Comparison of ENCODE assay signal across 28 mouse cellular contexts in genomic region chr9:28535006-28535405, GRCm38 (mm10).
DNase-seq lines count a peak whose midpoint lies in the region; ATAC-seq lines count a peak whose summit lies in the region.
"Had no signal": no experiment of that assay in that cellular context is flagged by ENCODE, and none has a peak within 500 bp of the region (broad histone marks: within the 10 kb centered on the region; RNA-seq: fewer than 3 reads in every experiment).

No protein-coding gene starts in this region.

- H3K9me3 ChIP-seq in limb, embryonic 12.5 days: no peaks in the 10 kb centered on the region
- no peaks in the 10 kb centered on the region for H3K9me3 ChIP-seq in limb, embryonic 10.5 days (replicated peaks)
- H3K9me3 ChIP-seq in kidney, embryonic 15.5 days (replicated peaks): no peaks in the 10 kb centered on the region
- H3K9me3 ChIP-seq: embryonic facial prominence, embryonic 13.5 days; embryonic facial prominence, embryonic 15.5 days; forebrain, embryonic 10.5 days; forebrain, embryonic 12.5 days; G1E had no signal

- no peak overlapping the region for H3K9ac ChIP-seq in limb, embryonic 12.5 days (replicated peaks)
- no peak overlapping the region for H3K9ac ChIP-seq in kidney, embryonic 15.5 days
- H3K9ac ChIP-seq: embryonic facial prominence, embryonic 13.5 days; embryonic facial prominence, embryonic 15.5 days; forebrain, embryonic 12.5 days had no signal

- 56% methylated on average over 4 of the region's 4 CpGs for WGBS in limb, embryonic 12.5 days
- WGBS in limb, embryonic 10.5 days: 83% methylated on average over 4 of the region's 4 CpGs
- 80% methylated on average over 4 of the region's 4 CpGs for WGBS in kidney, embryonic 15.5 days

- peaks cover 19% of the 10 kb centered on the region for H3K4me1 ChIP-seq in limb, embryonic 12.5 days (replicated peaks)
- H3K4me1 ChIP-seq in limb, embryonic 10.5 days: peaks cover 22% of the 10 kb centered on the region
- no peaks in the 10 kb centered on the region for H3K4me1 ChIP-seq in kidney, embryonic 15.5 days
- H3K4me1 ChIP-seq: embryonic facial prominence, embryonic 13.5 days; embryonic facial prominence, embryonic 15.5 days had no signal

- peak; percentile 28 for DNase-seq in heart, adult 11 months
- no peak for DNase-seq in heart, adult 18-20 months
- no peak for DNase-seq in limb, embryonic 10.5 days (ENCODE audit: low spot score)
- DNase-seq in R1 (ENCODE audit: low read depth, low spot score): peak; percentile 30
- no peak for DNase-seq in thymus, adult 18-20 months
- DNase-seq: adrenal gland, adult 8-10 months; adrenal gland, postnatal 14 days; B cell, adult 2 months; cerebellum, adult 18-20 months; cerebellum, adult 8-10 months; cerebellum, adult 9-11 months; cerebellum, postnatal 14 days; cerebellum, postnatal 36 days; embryo, embryonic 11 days had no signal

- no peaks in the 10 kb centered on the region for H3K27me3 ChIP-seq in limb, embryonic 12.5 days
- H3K27me3 ChIP-seq in limb, embryonic 10.5 days (ENCODE audit: low read depth, poor library complexity, severe bottlenecking): no peaks in the 10 kb centered on the region
- H3K27me3 ChIP-seq in kidney, embryonic 15.5 days: no peaks in the 10 kb centered on the region
- H3K27me3 ChIP-seq: CH12.LX; embryonic facial prominence, embryonic 13.5 days; embryonic facial prominence, embryonic 15.5 days; forebrain, embryonic 12.5 days had no signal

- no peak overlapping the region for H3K4me2 ChIP-seq in limb, embryonic 12.5 days
- H3K4me2 ChIP-seq in kidney, embryonic 15.5 days: no peak overlapping the region
- H3K4me2 ChIP-seq: embryonic facial prominence, embryonic 13.5 days; embryonic facial prominence, embryonic 15.5 days; forebrain, embryonic 12.5 days had no signal

- H3K27ac ChIP-seq in limb, embryonic 12.5 days: 0 out of 2 replicates have a peak overlapping the region, but pooled peaks have one; percentile 12
- H3K27ac ChIP-seq in limb, embryonic 10.5 days: no peak overlapping the region
- H3K27ac ChIP-seq in kidney, embryonic 15.5 days: no peak overlapping the region
- H3K27ac ChIP-seq: embryonic facial prominence, embryonic 13.5 days; embryonic facial prominence, embryonic 15.5 days; forebrain, embryonic 10.5 days; forebrain, embryonic 12.5 days had no signal

- no peak overlapping the region for H3K4me3 ChIP-seq in limb, embryonic 12.5 days (replicated peaks)
- H3K4me3 ChIP-seq in limb, embryonic 10.5 days: no peak overlapping the region
- H3K4me3 ChIP-seq in kidney, embryonic 15.5 days (replicated peaks): no peak overlapping the region
- H3K4me3 ChIP-seq: embryonic facial prominence, embryonic 13.5 days; embryonic facial prominence, embryonic 15.5 days; erythroblast, embryonic 14.5 days; forebrain, embryonic 10.5 days; forebrain, embryonic 12.5 days had no signal

- H3K36me3 ChIP-seq in limb, embryonic 12.5 days: no peaks in the 10 kb centered on the region
- H3K36me3 ChIP-seq in limb, embryonic 10.5 days: no peaks in the 10 kb centered on the region
- H3K36me3 ChIP-seq in kidney, embryonic 15.5 days: no peaks in the 10 kb centered on the region
- H3K36me3 ChIP-seq: embryonic facial prominence, embryonic 13.5 days; embryonic facial prominence, embryonic 15.5 days; forebrain, embryonic 10.5 days; forebrain, embryonic 12.5 days; G1E had no signal

- no peak for ATAC-seq in limb, embryonic 12.5 days (ENCODE audit: insufficient number of reproducible peaks, insufficient read depth, low FRiP score, low TSS enrichment, low read depth)
- no peak for ATAC-seq in kidney, embryonic 15.5 days (replicated peaks; ENCODE audit: low FRiP score)
- ATAC-seq: activated CD4-positive, CD25-positive, alpha-beta regulatory T cell, adult 4 months; CD4-positive, CD25-positive, alpha-beta regulatory T cell, adult 4 months; forebrain, embryonic 14.5 days; forebrain, embryonic 16.5 days; Patski had no signal

Comparison
In these comparisons a context has a peak if more than half of its experiments do, and no peak if none do; other contexts are left out.
1. DNase-seq: peak in heart, adult 11 months (single experiment) and R1 (single experiment); none in heart, adult 18-20 months (0 of 2), limb, embryonic 10.5 days (single experiment) and thymus, adult 18-20 months (0 of 2).